Mouse (Mus musculus): ENCODE measurements around the gene Armh3. TPM values are rescaled to one million over a fixed set of nuclear protein-coding genes. Genes with fewer than 3 reads are reported as not detected.

Gene Armh3
- polyA plus RNA-seq, 1 experiment from 2014 or later, result 21.2 TPM

DNA sequence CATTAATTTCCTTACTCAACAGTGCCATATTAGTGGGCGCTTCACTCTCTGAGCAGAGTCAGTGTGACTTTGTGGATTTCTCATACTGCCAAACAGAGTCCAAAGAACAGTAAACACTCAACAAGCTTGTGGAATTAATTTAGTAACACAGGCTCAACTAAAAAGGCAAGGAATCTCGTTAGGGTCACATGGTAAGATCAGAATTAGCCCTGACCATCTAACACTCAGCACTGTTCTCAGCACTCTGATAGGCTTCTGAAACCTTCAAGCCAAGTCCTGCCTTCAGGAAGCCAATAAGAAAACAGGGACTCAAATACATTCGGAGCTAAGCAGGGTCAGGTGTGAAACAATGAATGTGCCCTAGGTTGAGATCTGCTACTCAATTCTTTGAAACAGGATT is 172.1 kb downstream of the Armh3 start:
- Histone ChIP-seq H3K4me2 (replicated peaks) (no peak overlapping the region), H3K4me1 (0 out of 2 replicates have a peak, but pooled peaks cover 3% of the 10 kb centered on the region), H3K4me3 (no peak overlapping the region), H3K36me3 (no peaks in the 10 kb centered on the region), H3K9ac (no peak overlapping the region), H3K27ac (no peak overlapping the region), H3K27me3 (replicated peaks) (no peaks in the 10 kb centered on the region), H3K9me3 (no peaks in the 10 kb centered on the region)
- no peak for ATAC-seq (ENCODE audit: low FRiP score, low read depth)
- 88% methylated on average over 3 of the region's 3 CpGs for WGBS

DNA sequence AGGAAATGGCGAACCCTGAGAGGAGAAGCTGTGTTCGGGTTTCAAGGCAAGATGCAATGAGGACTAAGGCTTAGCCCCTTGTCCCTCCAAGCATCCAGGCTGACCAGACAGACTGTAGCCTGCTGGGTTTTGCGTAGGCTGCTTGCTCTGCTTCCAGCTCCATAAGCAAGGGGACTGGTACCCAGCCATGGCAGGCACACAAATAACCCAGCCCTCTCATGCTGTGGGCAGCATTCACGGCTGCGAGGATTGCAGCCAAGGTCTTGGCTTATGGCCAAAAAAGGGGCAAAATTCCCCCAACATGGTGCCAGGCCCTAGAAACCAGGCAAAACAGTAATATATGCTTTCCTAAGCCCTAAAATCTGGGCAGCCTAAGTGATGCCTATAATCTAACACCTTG is 176.5 kb downstream of the Armh3 start:
- no peak for ATAC-seq (ENCODE audit: low FRiP score, low read depth)
- Histone ChIP-seq H3K9ac (no peak overlapping the region), H3K9me3 (no peaks in the 10 kb centered on the region), H3K27ac (no peak overlapping the region), H3K4me2 (replicated peaks) (no peak overlapping the region), H3K36me3 (peaks cover 8% of the 10 kb centered on the region), H3K4me3 (no peak overlapping the region), H3K4me1 (peaks cover 7% of the 10 kb centered on the region; the same call in 1 of the 2 replicates), H3K27me3 (replicated peaks) (no peaks in the 10 kb centered on the region; the same call in 1 of the 2 replicates)
- 69% methylated on average over 5 of the region's 5 CpGs for WGBS

DNA sequence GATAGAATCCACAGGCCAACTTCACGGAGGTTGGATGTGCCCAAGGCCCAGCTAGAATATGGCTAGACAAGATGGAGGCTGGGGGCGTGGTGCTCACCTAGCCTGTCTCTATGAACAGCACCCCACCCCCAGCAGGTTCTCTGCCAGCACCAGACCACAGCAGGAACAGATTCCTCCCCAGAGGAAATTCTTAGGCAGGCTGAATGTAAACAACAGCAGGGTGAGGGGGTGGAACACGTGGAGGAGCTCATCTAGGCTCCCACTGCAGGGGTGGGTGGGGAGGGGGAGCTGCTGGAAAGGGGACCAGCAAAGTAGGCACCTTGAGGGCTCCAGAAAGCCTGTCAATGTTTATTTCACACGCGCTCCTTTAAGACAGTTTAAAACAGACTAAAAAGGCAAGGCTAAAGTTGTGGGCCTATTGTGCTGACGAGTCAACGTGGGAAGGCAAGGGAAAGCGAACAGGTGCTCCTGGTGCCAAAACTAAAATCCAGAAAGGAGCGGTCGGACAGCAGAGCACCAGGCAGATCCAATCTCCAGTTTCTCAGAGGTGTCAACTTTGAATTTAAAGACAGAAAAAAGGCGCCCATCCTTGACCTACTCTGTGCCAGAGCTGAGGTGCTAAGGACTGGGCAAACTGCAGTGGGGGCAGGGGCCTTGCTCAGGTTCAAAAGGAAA is 180.3 kb downstream of the Armh3 start:
- Histone ChIP-seq H3K4me1 (peaks cover 30% of the 10 kb centered on the region), H3K9ac (no peak overlapping the region), H3K27me3 (replicated peaks) (peaks cover 8% of the 10 kb centered on the region), H3K9me3 (no peaks in the 10 kb centered on the region), H3K27ac (no peak overlapping the region), H3K36me3 (peaks cover 8% of the 10 kb centered on the region), H3K4me2 (replicated peaks) (no peak overlapping the region), H3K4me3 (no peak overlapping the region)
- 77% methylated on average over 11 of the region's 11 CpGs for WGBS
- no peak for ATAC-seq (ENCODE audit: low FRiP score, low read depth)

DNA sequence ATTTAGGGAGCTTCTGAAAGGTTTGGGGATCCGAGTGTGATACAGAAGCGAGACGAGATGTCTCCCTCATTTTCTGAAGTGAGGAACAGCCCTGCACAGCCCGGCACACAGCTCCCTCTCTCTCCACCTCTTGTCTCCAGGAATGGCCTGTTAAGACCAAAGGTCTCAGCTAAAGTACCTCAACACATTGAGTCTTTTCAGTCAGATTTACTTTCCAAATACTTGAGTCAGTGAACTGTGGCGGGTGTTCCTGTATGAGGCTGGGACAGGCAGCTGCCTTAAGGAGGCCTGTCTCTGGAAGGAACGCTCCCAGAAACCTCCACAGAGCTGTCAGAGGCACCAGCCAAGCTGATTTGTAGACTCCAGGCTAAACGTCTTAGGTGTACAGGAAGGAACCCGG is 181.6 kb downstream of the Armh3 start:
- H3K9me3 ChIP-seq, result no peaks in the 10 kb centered on the region
- peaks cover 8% of the 10 kb centered on the region for H3K36me3 ChIP-seq
- 18% methylated on average over 8 of the region's 8 CpGs for WGBS
- H3K4me1 ChIP-seq, result peaks cover 40% of the 10 kb centered on the region
- H3K27me3 ChIP-seq (replicated peaks), result peaks cover 8% of the 10 kb centered on the region
- H3K4me2 ChIP-seq (replicated peaks), result peak overlapping the region; percentile 94
- no peak overlapping the region for H3K4me3 ChIP-seq
- no peak for ATAC-seq (ENCODE audit: low FRiP score, low read depth)
- H3K9ac ChIP-seq, result no peak overlapping the region; the same call in 1 of the 2 replicates
- H3K27ac ChIP-seq, result no peak overlapping the region

DNA sequence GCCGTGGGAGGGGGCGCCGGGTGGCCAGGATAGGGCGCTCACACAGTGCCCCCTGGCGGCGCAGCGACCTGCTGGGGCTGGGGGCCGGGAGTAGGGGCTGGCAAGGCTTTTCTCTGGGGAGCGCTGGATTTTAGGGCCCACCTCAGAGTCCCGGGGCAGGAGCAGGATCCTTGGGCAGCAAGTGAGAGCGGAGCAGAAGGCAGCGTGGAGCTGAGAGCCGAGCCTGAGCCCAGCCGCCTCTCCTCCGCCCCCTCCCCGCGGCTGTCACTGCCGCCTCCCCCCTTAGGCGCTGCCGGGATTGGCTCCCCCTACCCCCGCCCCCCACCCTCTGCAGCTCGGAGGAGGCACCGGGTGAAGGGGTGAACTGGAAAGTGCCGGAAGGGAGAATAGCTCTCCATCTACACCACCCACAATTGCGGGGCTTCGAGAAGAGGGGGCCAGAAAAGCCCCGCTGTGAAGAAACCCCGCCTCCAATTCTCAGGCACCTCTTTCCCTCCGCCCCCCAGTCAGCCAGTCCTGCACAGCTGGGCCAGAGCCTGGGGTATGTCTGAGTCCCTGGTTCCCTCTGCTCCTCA is 182.4 kb downstream of the Armh3 start, which contains the start of gene Kcnip2:
TSS of gene Kcnip2 (minus strand) at position 231 of the 575 bp plus-strand sequence.
- H3K4me2 ChIP-seq (replicated peaks), result peak within 1 kb of the TSS; percentile 94
- ATAC-seq (ENCODE audit: low FRiP score, low read depth), result peak; percentile 27; the same call in 1 of the 2 replicates
- H3K4me1 ChIP-seq, result peaks cover 44% of the 10 kb centered on the region
- H3K9me3 ChIP-seq, result no peaks in the 10 kb centered on the region
- peaks cover 8% of the 10 kb centered on the region for H3K27me3 ChIP-seq (replicated peaks)
- WGBS, result under 1% methylated on average over 28 of the region's 29 CpGs
- no peak within 1 kb of the TSS for H3K27ac ChIP-seq
- peaks cover 8% of the 10 kb centered on the region for H3K36me3 ChIP-seq
- peak within 1 kb of the TSS; percentile 57 for H3K9ac ChIP-seq
- peak within 1 kb of the TSS; percentile 38 for H3K4me3 ChIP-seq

DNA sequence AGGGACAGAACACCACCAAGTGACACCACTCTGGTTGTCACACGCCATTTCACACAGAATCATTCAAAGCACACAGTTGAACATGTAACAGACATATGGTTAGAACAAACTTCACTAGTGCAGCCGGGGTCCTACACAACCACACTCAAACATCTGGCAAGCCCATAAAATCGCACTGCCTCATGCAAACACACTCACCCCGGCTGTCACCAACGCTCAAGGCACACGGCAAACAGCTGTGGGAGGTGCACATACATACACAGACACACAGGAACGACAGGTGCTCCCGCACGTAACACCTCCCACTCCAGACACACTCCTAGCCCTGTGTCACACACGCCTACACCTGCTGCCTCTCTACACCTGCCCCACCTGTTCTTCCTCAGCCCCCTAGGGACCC is 183.1 kb downstream of the Armh3 start:
- H3K36me3 ChIP-seq, result peaks cover 8% of the 10 kb centered on the region
- WGBS, result 52% methylated on average over 10 of the region's 10 CpGs
- H3K4me3 ChIP-seq, result peak overlapping the region; percentile 38
- no peak overlapping the region for H3K27ac ChIP-seq
- H3K27me3 ChIP-seq (replicated peaks), result peaks cover 8% of the 10 kb centered on the region
- peak overlapping the region; percentile 57; the same call in 1 of the 2 replicates for H3K9ac ChIP-seq
- H3K4me2 ChIP-seq (replicated peaks), result peak overlapping the region; percentile 94
- H3K9me3 ChIP-seq, result no peaks in the 10 kb centered on the region
- peaks cover 46% of the 10 kb centered on the region for H3K4me1 ChIP-seq
- ATAC-seq (ENCODE audit: low FRiP score, low read depth), result no peak

DNA sequence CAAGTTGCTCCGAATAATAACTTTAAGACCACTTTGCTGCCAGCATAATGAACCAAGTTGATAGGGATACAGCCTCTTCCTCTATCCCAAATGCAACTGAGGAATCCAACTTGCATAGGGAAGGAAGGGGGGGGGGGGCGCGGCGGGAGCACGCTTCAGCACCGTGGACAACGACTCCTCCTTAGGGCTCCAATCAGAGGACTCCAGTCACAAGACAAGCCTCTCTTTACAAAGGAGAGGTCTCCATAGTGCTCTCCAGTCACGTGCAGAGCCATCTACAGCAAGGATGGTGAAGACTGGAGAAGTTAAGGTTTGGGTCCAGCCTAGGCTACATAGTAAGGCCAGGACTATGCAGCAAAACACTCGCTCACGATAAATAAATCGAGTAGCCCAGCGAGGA is 184.5 kb downstream of the Armh3 start:
- peaks cover 7% of the 10 kb centered on the region; the same call in 1 of the 2 replicates for H3K36me3 ChIP-seq
- WGBS, result 15% methylated on average over 12 of the region's 12 CpGs
- no peak for ATAC-seq (ENCODE audit: low FRiP score, low read depth)
- no peak overlapping the region for H3K9ac ChIP-seq
- no peak overlapping the region for H3K4me2 ChIP-seq (replicated peaks)
- H3K4me1 ChIP-seq, result peaks cover 46% of the 10 kb centered on the region
- H3K9me3 ChIP-seq, result no peaks in the 10 kb centered on the region
- H3K4me3 ChIP-seq, result no peak overlapping the region
- H3K27ac ChIP-seq, result no peak overlapping the region
- H3K27me3 ChIP-seq (replicated peaks), result peaks cover 8% of the 10 kb centered on the region

DNA sequence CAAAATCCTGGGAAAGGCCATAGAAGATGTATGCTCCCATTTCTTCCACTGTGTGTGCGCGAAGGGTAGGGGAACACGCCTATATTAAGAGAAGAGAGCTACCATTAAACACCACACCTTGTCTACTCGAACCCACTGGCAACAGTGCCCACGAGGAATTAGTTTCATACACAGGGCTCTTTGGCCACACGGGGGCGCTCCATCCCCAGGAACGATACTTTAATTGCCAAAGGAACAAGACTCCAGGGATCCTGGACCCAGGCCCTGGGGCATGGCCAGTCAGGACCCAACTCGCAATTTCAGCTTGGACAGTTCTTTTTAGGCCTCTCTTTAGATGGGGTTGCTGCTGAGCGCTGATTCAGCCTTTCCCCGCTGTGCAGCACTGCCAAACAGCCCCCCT is 185.0 kb downstream of the Armh3 start:
- no peaks in the 10 kb centered on the region for H3K9me3 ChIP-seq
- no peak overlapping the region for H3K4me3 ChIP-seq
- no peak overlapping the region for H3K9ac ChIP-seq
- no peak for ATAC-seq (ENCODE audit: low FRiP score, low read depth)
- H3K4me2 ChIP-seq (replicated peaks), result peak overlapping the region; percentile 64
- H3K36me3 ChIP-seq, result peaks cover 2% of the 10 kb centered on the region; the same call in 1 of the 2 replicates
- peaks cover 8% of the 10 kb centered on the region for H3K27me3 ChIP-seq (replicated peaks)
- H3K27ac ChIP-seq, result no peak overlapping the region
- WGBS, result 11% methylated on average over 11 of the region's 11 CpGs
- peaks cover 46% of the 10 kb centered on the region for H3K4me1 ChIP-seq

DNA sequence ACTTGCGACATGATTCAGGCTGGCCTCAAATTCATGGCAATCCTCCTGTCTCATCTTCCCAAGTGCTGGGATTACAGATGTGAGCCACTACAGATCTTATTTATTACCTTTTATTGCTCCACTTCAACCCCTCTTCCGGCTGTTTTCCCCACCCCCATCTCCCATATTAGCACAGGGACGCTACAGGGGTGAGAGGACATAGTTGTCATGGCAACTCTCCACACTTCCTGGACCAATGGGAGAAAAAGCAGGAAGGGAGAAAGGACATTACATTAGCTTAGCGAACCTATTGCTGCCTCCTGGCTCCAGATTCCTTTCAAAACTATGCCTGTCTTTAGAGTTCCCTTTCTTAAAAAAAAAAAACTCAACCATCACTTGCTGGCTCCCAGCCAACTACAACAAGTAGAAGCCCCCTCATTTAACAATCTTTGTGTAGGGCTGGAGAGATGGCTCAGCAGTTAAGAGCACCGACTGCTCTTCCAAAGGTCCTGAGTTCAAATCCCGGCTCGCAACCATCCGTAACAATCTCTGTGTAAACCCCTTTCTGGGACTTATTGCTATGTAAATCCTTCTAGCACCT is 185.5 kb downstream of the Armh3 start:
- no peaks in the 10 kb centered on the region for H3K36me3 ChIP-seq
- H3K4me1 ChIP-seq, result peaks cover 46% of the 10 kb centered on the region
- H3K9me3 ChIP-seq, result no peaks in the 10 kb centered on the region
- ATAC-seq (ENCODE audit: low FRiP score, low read depth), result peak; percentile 39; the same call in 1 of the 2 replicates
- H3K4me3 ChIP-seq, result peak overlapping the region; percentile 25; the same call in 1 of the 2 replicates
- H3K27ac ChIP-seq, result no peak overlapping the region
- H3K4me2 ChIP-seq (replicated peaks), result peak overlapping the region; percentile 64
- H3K9ac ChIP-seq, result no peak overlapping the region
- peaks cover 8% of the 10 kb centered on the region; the same call in 1 of the 2 replicates for H3K27me3 ChIP-seq (replicated peaks)
- 12% methylated on average over 8 of the region's 8 CpGs for WGBS

DNA sequence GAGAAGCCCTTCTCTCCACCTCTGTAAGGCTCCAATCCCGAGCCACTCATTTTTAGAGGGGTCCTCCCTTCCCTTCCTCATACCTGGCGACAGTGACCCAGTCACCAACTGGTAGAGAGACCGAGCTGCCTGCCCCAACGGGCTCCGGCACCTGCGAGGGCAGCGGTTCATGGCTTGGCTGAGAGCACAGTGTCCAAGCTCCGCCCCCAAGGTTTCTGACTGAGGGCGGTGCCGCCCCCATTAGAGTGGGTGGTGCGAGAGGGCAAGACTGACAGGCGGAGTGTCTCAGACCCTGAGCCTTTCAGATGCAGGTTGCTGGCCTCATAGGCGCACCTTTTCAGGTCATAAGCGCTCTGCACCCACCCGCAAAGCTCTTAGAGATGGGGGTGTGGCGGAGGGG is 186.2 kb downstream of the Armh3 start:
- WGBS, result under 1% methylated on average over 16 of the region's 16 CpGs
- peaks cover 45% of the 10 kb centered on the region for H3K4me1 ChIP-seq
- ATAC-seq (ENCODE audit: low FRiP score, low read depth), result peak; percentile 54

DNA sequence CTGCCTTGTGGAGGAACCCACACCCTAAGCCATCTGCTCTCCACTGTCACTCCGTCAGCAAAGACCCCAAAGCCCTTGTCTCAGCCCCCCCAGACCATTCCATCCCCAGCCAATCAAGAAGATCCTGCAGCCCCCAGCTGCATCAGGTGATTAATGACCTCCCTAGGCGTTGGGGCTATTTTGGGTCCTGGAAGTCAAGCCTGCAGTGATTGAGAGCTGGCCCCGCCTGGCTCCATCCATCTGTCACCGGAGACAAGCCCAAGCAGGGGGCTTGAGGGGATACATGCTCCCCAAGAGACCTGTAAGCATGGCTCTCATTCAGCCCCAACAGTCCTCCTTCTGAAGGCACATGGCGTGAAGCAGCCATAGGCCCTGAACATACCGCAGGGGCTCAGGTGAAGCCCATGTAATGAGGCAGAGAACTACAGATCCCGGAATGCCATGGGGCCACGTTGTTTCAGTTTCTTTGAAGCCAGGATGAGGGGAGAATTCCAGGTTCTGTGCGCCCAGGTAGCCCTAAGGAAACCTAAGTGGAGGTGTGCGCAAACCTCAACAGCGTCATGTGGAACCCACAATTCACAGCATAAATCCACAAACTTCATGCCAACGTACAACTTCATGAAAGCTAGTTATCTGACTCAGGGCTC is 187.1 kb downstream of the Armh3 start:
- H3K4me3 ChIP-seq, result no peak overlapping the region
- 45% methylated on average over 12 of the region's 12 CpGs for WGBS
- peaks cover 8% of the 10 kb centered on the region; the same call in 1 of the 2 replicates for H3K27me3 ChIP-seq (replicated peaks)
- H3K9me3 ChIP-seq, result no peaks in the 10 kb centered on the region
- no peaks in the 10 kb centered on the region for H3K36me3 ChIP-seq
- no peak overlapping the region for H3K27ac ChIP-seq
- H3K4me2 ChIP-seq (replicated peaks), result peak overlapping the region; percentile 18; the same call in 1 of the 2 replicates
- peaks cover 36% of the 10 kb centered on the region for H3K4me1 ChIP-seq
- no peak for ATAC-seq (ENCODE audit: low FRiP score, low read depth)
- H3K9ac ChIP-seq, result no peak overlapping the region

More for the DNA sequence above, 186.2 kb downstream of the Armh3 start:
- Histone ChIP-seq H3K36me3 (no peaks in the 10 kb centered on the region), H3K9me3 (no peaks in the 10 kb centered on the region), H3K4me3 (peak overlapping the region; percentile 25), H3K9ac (peak overlapping the region; percentile 8; the same call in 1 of the 2 replicates), H3K27ac (no peak overlapping the region), H3K4me2 (replicated peaks) (peak overlapping the region; percentile 64), H3K27me3 (replicated peaks) (peaks cover 8% of the 10 kb centered on the region; the same call in 1 of the 2 replicates)

DNA sequence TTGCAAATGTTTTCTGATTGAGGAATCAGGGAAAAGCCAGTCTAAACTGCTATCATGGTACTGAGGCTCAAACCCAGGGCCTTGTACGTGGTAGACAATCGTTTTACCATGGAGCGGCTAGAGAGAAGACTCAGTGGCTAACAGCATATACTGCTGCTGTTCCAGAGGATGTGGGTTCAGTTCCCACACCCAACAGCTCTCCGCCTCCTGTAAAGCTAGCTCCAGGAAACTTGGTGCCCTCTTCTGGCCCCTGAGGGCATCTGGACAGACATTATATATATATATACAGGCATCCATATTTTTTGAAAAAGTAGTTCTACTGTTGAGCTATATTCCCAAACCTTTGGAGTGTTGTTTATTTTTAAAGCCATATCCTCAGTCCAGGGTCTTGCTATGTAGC is 190.6 kb downstream of the Armh3 start:
- H3K4me2 ChIP-seq (replicated peaks), result no peak overlapping the region
- H3K36me3 ChIP-seq, result no peaks in the 10 kb centered on the region
- no peak overlapping the region for H3K27ac ChIP-seq
- peaks cover 18% of the 10 kb centered on the region for H3K4me1 ChIP-seq
- no peaks in the 10 kb centered on the region for H3K9me3 ChIP-seq
- no peak for ATAC-seq (ENCODE audit: low FRiP score, low read depth)
- no peak overlapping the region for H3K4me3 ChIP-seq
- H3K9ac ChIP-seq, result no peak overlapping the region
- no peaks in the 10 kb centered on the region for H3K27me3 ChIP-seq (replicated peaks)
- 92% methylated on average over 4 of the region's 4 CpGs for WGBS
